1 mouse cellular context compared by ENCODE assay signal in the genomic region with DNA sequence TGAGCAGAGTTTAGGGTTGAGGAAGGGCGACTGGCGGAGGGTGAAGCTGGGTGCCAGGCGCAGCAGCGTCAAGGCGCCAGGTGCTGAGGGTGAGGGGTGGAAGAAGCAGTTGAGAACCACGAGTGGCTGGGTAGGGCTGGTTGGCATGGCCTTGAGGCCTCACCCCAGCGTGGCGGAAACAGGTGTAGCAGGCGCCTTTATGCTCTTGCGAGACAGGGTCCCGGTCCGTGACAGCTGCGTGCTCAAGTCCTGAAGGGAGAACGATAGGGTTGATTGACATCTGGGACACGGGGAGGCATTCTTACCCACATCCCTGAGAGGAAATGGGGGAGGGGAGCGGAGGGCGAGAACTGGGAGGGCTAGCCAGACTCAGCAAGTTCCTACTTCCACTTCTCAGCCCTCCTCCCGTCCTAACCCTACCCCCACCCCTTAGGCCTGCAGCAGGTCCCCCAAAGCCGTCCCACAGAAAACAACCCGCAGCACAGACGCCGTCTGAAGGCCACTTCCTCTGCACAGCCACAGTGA.
TF ChIP-seq lines count a peak whose summit lies in the region.

No protein-coding gene starts in this region.

TF ChIP-seq in CH12.LX, 34 proteins besides CTCF, POLR2A, EP300 and RAD21 (continued from another document):
- no peak for TF ChIP-seq ZC3H11A (IDR thresholded peaks at IDR 0.05; ENCODE audit: low read depth, low read length)
- TF ChIP-seq ETS1 (conservative IDR thresholded peaks at IDR 0.05; ENCODE audit: low read depth, low read length) = peak; percentile 78
- TF ChIP-seq KAT2A (IDR thresholded peaks at IDR 0.05; ENCODE audit: insufficient replicate concordance, low read length) = no peak
- no peak for TF ChIP-seq UBTF (IDR thresholded peaks at IDR 0.05; ENCODE audit: low read depth, low read length)
- TF ChIP-seq ZMIZ1 (IDR thresholded peaks at IDR 0.05; ENCODE audit: low read depth, low read length) = peak; percentile 77; the same call in 1 of the 2 replicates
- peak; percentile 48 for TF ChIP-seq TCF12 (IDR thresholded peaks at IDR 0.05; ENCODE audit: low read depth, low read length)
- no peak for TF ChIP-seq PAX5 (IDR thresholded peaks at IDR 0.05; ENCODE audit: low read length)
- 0 out of 2 replicates have a peak, but pooled peaks have one; percentile 4 for TF ChIP-seq TBP (conservative IDR thresholded peaks at IDR 0.05; ENCODE audit: low read depth, low read length)
- peak; percentile 77 for TF ChIP-seq BHLHE40 (IDR thresholded peaks at IDR 0.05; ENCODE audit: low read depth, low read length)
- peak; percentile 80 for TF ChIP-seq MAZ (IDR thresholded peaks at IDR 0.05; ENCODE audit: low read depth, low read length)
- peak; percentile 53; the same call in 1 of the 2 replicates for TF ChIP-seq ELF1 (IDR thresholded peaks at IDR 0.05; ENCODE audit: low read depth, low read length)
- TF ChIP-seq ZKSCAN1 (IDR thresholded peaks at IDR 0.05; ENCODE audit: borderline replicate concordance, low read depth, low read length) = no peak
- no peak for TF ChIP-seq USF2 (conservative IDR thresholded peaks at IDR 0.05; ENCODE audit: low read depth, low read length)
